Mouse (Mus musculus) liver, embryonic 16.5 days (tissue): ENCODE measurements at regions not wholly inside any gene's neighbourhood (a gene's known extent, or its start where the extent isn't known, plus 50 kb on each side); places are given as distances from the start of the nearest gene placed in this dataset.

Experiments
- ATAC-seq: fragments of 200-750 bp; cut with Nextera tagmentation; 2 replicates; pipeline ENCODE4 v1.8.0; 2017; ENCODE audit warnings: low read depth, mild to moderate bottlenecking, moderate number of reproducible peaks, moderate library complexity
- H3K27ac ChIP-seq: fragments of 300-500 bp; sonication (generic); 2 replicates; pipeline ENCODE4 v1.5.1; 2014; ENCODE audit warnings: mild to moderate bottlenecking, low read length
- H3K27me3 ChIP-seq: fragments of 300-500 bp; sonication (generic); 2 replicates; pipeline ENCODE4 v1.6.1; 2014; ENCODE audit warnings: low read depth, low read length, mixed read lengths; ENCODE audit not compliant: control insufficient read depth, insufficient read depth
- H3K36me3 ChIP-seq: fragments of 300-500 bp; sonication (generic); 2 replicates; pipeline ENCODE4 v1.6.1; 2014; ENCODE audit warnings: mild to moderate bottlenecking; ENCODE audit not compliant: control insufficient read depth, insufficient read depth
- H3K4me1 ChIP-seq: fragments of 300-500 bp; sonication (generic); 2 replicates; pipeline ENCODE4 v1.6.1; 2014; ENCODE audit warnings: low read depth, low read length, mixed read lengths; ENCODE audit not compliant: control insufficient read depth
- H3K4me2 ChIP-seq: fragments of 300-500 bp; sonication (generic); 2 replicates; pipeline ENCODE4 v1.6.1; 2014; ENCODE audit warnings: low read depth, low read length, mixed read lengths
- H3K4me3 ChIP-seq: fragments of 300-500 bp; sonication (generic); 2 replicates; pipeline ENCODE4 v1.5.1; 2014; ENCODE audit warnings: low read depth, mild to moderate bottlenecking, low read length
- H3K9ac ChIP-seq: fragments of 300-500 bp; sonication (generic); 2 replicates; pipeline ENCODE4 v1.6.1; 2014; ENCODE audit warnings: low read depth, low read length
- H3K9me3 ChIP-seq: fragments of 300-500 bp; sonication (generic); replicated peaks from 2 replicates; pipeline ENCODE4 v1.6.1; 2016; ENCODE audit warnings: low read length; ENCODE audit not compliant: control insufficient read depth
- WGBS: fragments of 180-500 bp; shearing (Covaris S2); extraction: QIAGEN DNeasy Blood & Tissue Kit; methylation state at CpG from one replicate; pipeline ENCODE4 v1.1.7; 2014; ENCODE audit not compliant: insufficient replicate concordance; 5-methylcytosine and 5-hydroxymethylcytosine counted together

DNA sequence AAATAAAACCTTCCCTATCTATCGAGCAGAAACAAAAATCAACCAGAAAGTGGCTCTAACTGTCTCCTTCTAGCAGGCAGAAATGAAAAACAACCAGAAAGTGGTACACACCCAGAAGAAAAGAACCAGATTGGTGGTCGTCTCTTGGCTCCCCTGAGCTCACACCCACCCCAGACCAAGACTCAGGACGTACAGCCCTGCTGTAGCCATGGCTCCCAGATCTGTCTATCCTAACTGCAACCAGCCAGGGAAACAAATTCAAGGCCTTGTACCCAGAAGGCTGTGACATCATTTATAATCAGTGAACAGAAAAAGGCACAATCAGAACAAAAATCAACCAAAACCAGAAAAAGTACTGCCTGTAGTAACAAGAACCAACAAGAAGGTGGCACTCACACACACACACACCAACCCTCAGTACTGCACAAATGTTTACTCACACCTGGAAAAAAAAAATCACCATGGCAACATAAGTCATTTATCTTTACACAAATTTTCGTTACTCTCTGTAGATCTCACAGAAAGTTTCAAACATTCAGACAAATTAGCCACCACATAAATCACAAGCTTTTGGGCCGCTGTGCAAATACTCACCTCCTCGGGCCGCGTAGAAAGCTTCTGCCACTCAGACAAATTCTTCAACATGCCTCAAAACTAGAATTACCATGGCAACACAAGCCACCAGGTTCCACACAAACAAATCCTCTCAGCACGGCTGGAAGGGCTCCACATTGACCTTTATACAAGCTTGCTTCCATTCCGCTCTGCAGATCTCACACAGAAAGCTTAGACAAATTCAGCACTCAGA lies 85.1 kb upstream of the Smlr1 start:
- Histone ChIP-seq H3K9ac (no peak overlapping the region), H3K9me3 (no peaks in the 10 kb centered on the region), H3K4me2 (no peak overlapping the region), H3K27ac (no peak overlapping the region), H3K36me3 (no peaks in the 10 kb centered on the region), H3K27me3 (no peaks in the 10 kb centered on the region), H3K4me3 (no peak overlapping the region), H3K4me1 (no peaks in the 10 kb centered on the region)
- peak; percentile 48; the same call in 1 of the 2 replicates for ATAC-seq
- 40% methylated on average over 10 of the region's 10 CpGs for WGBS

DNA sequence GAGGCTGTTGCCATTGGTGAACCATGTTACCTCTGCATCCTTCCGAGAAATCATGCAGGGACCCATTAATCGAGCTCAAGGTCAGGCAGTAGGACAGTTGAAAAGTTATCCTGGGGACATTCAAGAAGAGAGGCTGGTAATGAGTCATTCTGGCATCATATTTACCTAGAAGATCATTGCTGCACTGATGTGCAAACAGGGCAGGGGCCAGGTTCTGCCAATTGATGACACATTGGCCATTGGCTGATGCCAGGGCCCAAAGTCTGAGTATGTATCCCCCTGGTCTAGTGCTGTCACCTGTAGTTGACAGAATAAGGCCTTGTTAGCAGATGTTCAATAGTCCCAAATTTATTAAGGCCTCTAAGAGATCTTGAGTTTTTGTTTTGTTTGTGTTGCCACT lies 83.6 kb upstream of the Smlr1 start:
- WGBS, result 51% methylated on average over 2 of the region's 2 CpGs
- Histone ChIP-seq H3K36me3 (no peaks in the 10 kb centered on the region), H3K4me3 (no peak overlapping the region), H3K4me1 (no peaks in the 10 kb centered on the region), H3K27ac (no peak overlapping the region), H3K9ac (no peak overlapping the region), H3K27me3 (no peaks in the 10 kb centered on the region), H3K9me3 (no peaks in the 10 kb centered on the region), H3K4me2 (no peak overlapping the region)
- ATAC-seq, result no peak

DNA sequence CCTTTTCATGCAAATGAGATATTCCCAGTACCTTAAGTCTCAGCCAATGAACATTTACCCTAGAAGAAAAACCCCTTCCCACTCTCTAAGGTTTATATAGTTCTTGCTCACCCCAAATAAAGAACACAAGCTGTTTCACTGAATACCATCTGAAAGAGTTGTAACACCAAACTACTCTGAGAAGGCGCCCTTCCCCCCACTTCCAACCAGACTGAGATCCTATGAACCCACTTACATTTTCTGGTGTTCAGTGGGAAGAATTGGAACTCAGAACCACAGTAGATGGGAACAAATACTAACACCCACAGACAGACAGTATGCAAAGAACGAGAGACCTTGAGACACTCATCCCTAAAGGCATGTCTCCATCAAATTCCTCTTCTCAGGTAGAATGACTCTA lies 65.4 kb upstream of the Smlr1 start:
- Histone ChIP-seq H3K9me3 (no peaks in the 10 kb centered on the region), H3K27me3 (no peaks in the 10 kb centered on the region), H3K27ac (no peak overlapping the region), H3K36me3 (no peaks in the 10 kb centered on the region), H3K4me3 (no peak overlapping the region), H3K4me1 (no peaks in the 10 kb centered on the region), H3K9ac (no peak overlapping the region), H3K4me2 (no peak overlapping the region)
- WGBS, result 62% methylated on average over 2 of the region's 2 CpGs
- no peak for ATAC-seq

DNA sequence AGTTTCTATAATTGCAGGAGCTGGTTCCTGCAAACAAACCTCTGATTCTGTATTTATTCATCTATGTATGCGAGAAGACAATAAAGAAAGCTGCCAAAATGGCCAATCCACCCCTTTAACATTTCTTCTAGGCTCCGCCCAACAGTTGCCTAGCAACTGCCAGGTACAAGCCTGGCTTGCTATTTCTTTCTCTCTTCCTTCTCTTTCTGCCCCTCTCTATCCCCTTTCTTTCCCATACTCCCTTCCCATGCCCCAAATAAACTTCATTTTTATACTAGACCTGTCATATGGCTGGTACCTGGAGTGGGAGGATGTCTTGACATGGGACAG lies 53.2 kb upstream of the Smlr1 start:
- Histone ChIP-seq H3K36me3 (no peaks in the 10 kb centered on the region), H3K9me3 (no peaks in the 10 kb centered on the region), H3K4me3 (no peak overlapping the region), H3K4me1 (no peaks in the 10 kb centered on the region), H3K9ac (no peak overlapping the region), H3K27me3 (no peaks in the 10 kb centered on the region), H3K27ac (no peak overlapping the region), H3K4me2 (no peak overlapping the region)
- 53% methylated on average over 2 of the region's 2 CpGs for WGBS
- ATAC-seq, result no peak

DNA sequence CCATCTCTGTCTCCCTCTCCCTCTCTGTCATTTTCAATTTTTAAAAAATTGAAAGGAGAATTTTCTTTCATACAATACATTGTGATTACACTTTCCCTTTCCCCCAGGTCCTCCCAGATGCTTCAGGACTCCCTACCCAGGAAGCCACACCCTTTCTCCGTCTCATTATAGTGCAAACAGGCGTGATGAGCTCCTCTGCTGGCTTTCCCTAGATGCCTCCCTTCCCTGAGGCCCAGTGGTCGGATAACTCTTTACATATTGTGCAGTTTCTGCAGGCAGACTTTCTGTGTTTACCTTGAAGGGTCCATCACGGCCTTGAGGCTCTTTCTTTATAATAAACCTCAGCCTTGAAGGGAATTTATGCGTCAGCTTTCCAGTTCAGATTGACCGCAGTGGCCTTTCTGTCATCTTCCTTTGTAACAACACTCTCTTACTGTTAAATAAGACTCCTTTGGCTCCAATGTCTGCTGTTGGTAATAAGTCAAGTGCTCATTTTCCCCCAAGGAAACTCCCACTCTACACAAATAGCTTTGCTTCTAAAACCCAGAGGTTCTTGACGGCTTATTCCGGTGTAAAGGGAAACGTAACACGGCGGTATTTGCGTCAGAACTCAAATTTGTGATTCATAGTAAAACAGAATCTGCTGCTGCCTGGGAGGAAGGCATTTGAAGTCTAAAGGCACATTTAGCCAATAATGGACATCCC lies 52.7 kb upstream of the Smlr1 start:
- no peak for ATAC-seq
- Histone ChIP-seq H3K36me3 (no peaks in the 10 kb centered on the region), H3K9me3 (no peaks in the 10 kb centered on the region), H3K27me3 (no peaks in the 10 kb centered on the region), H3K4me3 (no peak overlapping the region), H3K9ac (no peak overlapping the region), H3K4me1 (no peaks in the 10 kb centered on the region), H3K27ac (no peak overlapping the region), H3K4me2 (no peak overlapping the region)
- WGBS, result 67% methylated on average over 12 of the region's 12 CpGs
